Mouse (Mus musculus): ENCODE measurements around the gene Camkk2. TPM values are rescaled to one million over a fixed set of nuclear protein-coding genes. Genes with fewer than 3 reads are reported as not detected.

Camkk2 gene
- polyA plus RNA-seq, 1 experiment from 2014 or later, result 69.3 TPM

- 71% methylated on average over 15 of the region's 15 CpGs for WGBS
- Histone ChIP-seq H3K9me3 (ENCODE audit: control insufficient read depth, low read length) (no peaks in the 10 kb centered on the region), H3K27me3 (replicated peaks; ENCODE audit: control insufficient read depth, insufficient read depth, low read length) (no peaks in the 10 kb centered on the region), H3K9ac (ENCODE audit: low read depth, low read length) (no peak overlapping the region), H3K4me1 (ENCODE audit: control insufficient read depth, insufficient read depth, low read depth, low read length) (no peaks in the 10 kb centered on the region), H3K27ac (ENCODE audit: low read depth, low read length) (no peak overlapping the region), H3K36me3 (ENCODE audit: control insufficient read depth, insufficient read depth, low read length) (peaks cover 3% of the 10 kb centered on the region), H3K4me3 (ENCODE audit: low read length) (no peak overlapping the region), H3K4me2 (ENCODE audit: low read length) (no peak overlapping the region)
- ATAC-seq, result no peak
Measured at GRCm38 (mm10) chr5:122731991-122732673, 47.1 kb downstream of the Camkk2 start.

DNA sequence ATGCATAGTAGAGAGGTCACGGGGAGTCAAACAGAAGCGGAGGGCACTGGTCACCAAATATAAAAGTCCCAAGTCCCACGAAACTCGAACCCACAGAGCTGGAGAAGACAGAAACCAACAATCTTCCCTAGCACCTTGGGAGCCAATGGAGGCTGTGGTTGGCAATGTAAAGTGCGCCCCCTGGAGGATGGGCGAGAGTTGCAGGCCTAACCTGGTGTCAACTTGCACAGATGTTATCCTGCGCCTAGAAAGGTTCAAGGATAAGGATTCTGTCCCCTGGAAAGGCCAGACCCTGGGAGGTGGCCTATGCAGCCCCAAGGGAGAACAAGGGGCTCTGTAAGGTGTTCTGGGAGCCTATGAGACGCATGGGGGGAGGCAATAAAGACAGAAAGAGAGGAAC, 47.9 kb downstream of the Camkk2 start:
- no peaks in the 10 kb centered on the region; the same call in 1 of the 2 replicates for H3K36me3 ChIP-seq (ENCODE audit: control insufficient read depth, insufficient read depth, low read length)
- H3K4me1 ChIP-seq (ENCODE audit: control insufficient read depth, insufficient read depth, low read depth, low read length), result no peaks in the 10 kb centered on the region
- H3K9ac ChIP-seq (ENCODE audit: low read depth, low read length), result no peak overlapping the region
- no peak overlapping the region for H3K4me3 ChIP-seq (ENCODE audit: low read length)
- no peaks in the 10 kb centered on the region for H3K9me3 ChIP-seq (ENCODE audit: control insufficient read depth, low read length)
- 70% methylated on average over 8 of the region's 8 CpGs for WGBS
- ATAC-seq, result no peak
- no peaks in the 10 kb centered on the region for H3K27me3 ChIP-seq (replicated peaks; ENCODE audit: control insufficient read depth, insufficient read depth, low read length)
- no peak overlapping the region for H3K27ac ChIP-seq (ENCODE audit: low read depth, low read length)
- no peak overlapping the region for H3K4me2 ChIP-seq (ENCODE audit: low read length)

- Histone ChIP-seq H3K4me3 (ENCODE audit: low read length) (no peak overlapping the region), H3K9ac (ENCODE audit: low read depth, low read length) (no peak overlapping the region), H3K36me3 (ENCODE audit: control insufficient read depth, insufficient read depth, low read length) (no peaks in the 10 kb centered on the region), H3K4me2 (ENCODE audit: low read length) (no peak overlapping the region), H3K27me3 (replicated peaks; ENCODE audit: control insufficient read depth, insufficient read depth, low read length) (no peaks in the 10 kb centered on the region), H3K27ac (ENCODE audit: low read depth, low read length) (no peak overlapping the region), H3K4me1 (ENCODE audit: control insufficient read depth, insufficient read depth, low read depth, low read length) (no peaks in the 10 kb centered on the region), H3K9me3 (ENCODE audit: control insufficient read depth, low read length) (no peaks in the 10 kb centered on the region)
- no peak for ATAC-seq
- WGBS, result 89% methylated on average over 10 of the region's 10 CpGs
Measured at GRCm38 (mm10) chr5:122730776-122731175, 48.4 kb downstream of the Camkk2 start.

DNA sequence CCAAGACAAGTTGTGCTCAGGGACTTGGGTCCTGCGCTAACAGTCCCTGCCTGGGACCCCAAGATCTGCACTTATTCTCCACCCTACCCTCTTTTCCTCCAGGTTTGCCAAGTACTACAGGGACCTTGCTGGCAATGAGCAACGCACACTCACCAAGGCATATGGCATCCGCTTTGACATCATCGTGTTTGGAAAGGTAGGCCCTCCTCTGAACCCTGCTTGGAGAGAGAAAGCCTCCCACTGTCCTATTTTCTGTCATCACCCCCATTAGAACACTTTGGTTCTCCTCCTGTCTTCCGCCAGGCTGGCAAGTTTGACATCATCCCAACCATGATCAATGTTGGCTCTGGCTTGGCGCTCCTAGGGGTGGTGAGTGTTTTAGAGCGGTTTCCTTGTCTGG, 52.1 kb downstream of the Camkk2 start:
- ATAC-seq, result no peak
- Histone ChIP-seq H3K4me3 (ENCODE audit: low read length) (no peak overlapping the region), H3K9ac (ENCODE audit: low read depth, low read length) (no peak overlapping the region), H3K9me3 (ENCODE audit: control insufficient read depth, low read length) (no peaks in the 10 kb centered on the region), H3K4me1 (ENCODE audit: control insufficient read depth, insufficient read depth, low read depth, low read length) (no peaks in the 10 kb centered on the region), H3K27me3 (replicated peaks; ENCODE audit: control insufficient read depth, insufficient read depth, low read length) (no peaks in the 10 kb centered on the region), H3K4me2 (ENCODE audit: low read length) (no peak overlapping the region), H3K27ac (ENCODE audit: low read depth, low read length) (no peak overlapping the region), H3K36me3 (ENCODE audit: control insufficient read depth, insufficient read depth, low read length) (no peaks in the 10 kb centered on the region)
- WGBS, result 92% methylated on average over 7 of the region's 7 CpGs

DNA sequence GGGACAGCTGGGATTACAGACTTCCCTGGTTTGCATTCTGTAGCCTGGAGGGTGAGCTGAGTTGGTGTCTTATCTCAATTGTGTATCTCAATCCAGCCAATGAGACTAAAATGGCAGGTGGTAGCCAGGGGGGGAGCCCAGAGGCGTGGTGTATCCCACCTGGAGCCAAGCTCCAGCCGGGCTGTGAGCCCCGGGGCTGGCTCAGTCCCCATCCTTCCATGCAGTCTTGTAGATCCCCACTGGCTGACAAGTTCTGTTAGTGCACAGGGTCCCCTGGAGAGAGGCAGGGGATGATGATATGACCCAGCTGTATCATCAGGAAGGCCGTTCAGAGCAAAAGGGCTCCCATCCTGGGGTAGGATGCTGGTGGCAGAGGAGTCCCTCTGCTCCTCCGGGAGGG, 52.6 kb downstream of the Camkk2 start:
- Histone ChIP-seq H3K27me3 (replicated peaks; ENCODE audit: control insufficient read depth, insufficient read depth, low read length) (no peaks in the 10 kb centered on the region), H3K9me3 (ENCODE audit: control insufficient read depth, low read length) (no peaks in the 10 kb centered on the region), H3K4me2 (ENCODE audit: low read length) (no peak overlapping the region), H3K27ac (ENCODE audit: low read depth, low read length) (no peak overlapping the region), H3K36me3 (ENCODE audit: control insufficient read depth, insufficient read depth, low read length) (no peaks in the 10 kb centered on the region), H3K4me3 (ENCODE audit: low read length) (no peak overlapping the region), H3K4me1 (ENCODE audit: control insufficient read depth, insufficient read depth, low read depth, low read length) (no peaks in the 10 kb centered on the region), H3K9ac (ENCODE audit: low read depth, low read length) (no peak overlapping the region)
- 81% methylated on average over 5 of the region's 5 CpGs for WGBS
- ATAC-seq, result no peak

DNA sequence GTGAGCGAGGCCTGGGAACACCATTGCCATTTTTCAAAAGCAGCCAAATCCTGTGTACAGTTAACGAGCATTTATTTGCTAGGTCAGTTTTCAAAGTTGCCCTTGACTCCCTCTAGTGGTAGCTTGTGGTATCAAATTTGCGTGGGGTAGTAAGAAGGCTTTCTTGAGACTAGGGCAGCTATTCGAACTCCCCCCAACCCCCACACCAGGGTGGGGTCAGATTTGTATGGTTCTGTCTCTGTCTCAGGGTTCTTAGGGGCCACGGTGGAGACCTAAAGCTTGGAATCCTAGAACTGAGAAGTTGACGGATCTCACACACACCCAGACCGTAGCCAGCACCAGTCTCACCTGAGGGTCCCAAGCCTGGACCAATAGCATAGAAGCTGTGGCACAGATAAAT, 53.1 kb downstream of the Camkk2 start:
- Histone ChIP-seq H3K4me2 (ENCODE audit: low read length) (no peak overlapping the region), H3K9ac (ENCODE audit: low read depth, low read length) (no peak overlapping the region)
- ATAC-seq, result peak; percentile 63

GRCm38 (mm10) chr5:122725453-122725852, 53.8 kb downstream of the Camkk2 start:
- Histone ChIP-seq H3K27ac (ENCODE audit: low read depth, low read length) (no peak overlapping the region), H3K4me3 (ENCODE audit: low read length) (no peak overlapping the region), H3K9ac (ENCODE audit: low read depth, low read length) (no peak overlapping the region), H3K27me3 (replicated peaks; ENCODE audit: control insufficient read depth, insufficient read depth, low read length) (no peaks in the 10 kb centered on the region), H3K9me3 (ENCODE audit: control insufficient read depth, low read length) (no peaks in the 10 kb centered on the region), H3K4me2 (ENCODE audit: low read length) (no peak overlapping the region), H3K36me3 (ENCODE audit: control insufficient read depth, insufficient read depth, low read length) (no peaks in the 10 kb centered on the region), H3K4me1 (ENCODE audit: control insufficient read depth, insufficient read depth, low read depth, low read length) (no peaks in the 10 kb centered on the region)
- WGBS, result 92% methylated on average over 13 of the region's 13 CpGs
- no peak for ATAC-seq

More for the DNA sequence above, 53.1 kb downstream of the Camkk2 start:
- Histone ChIP-seq H3K4me3 (ENCODE audit: low read length) (no peak overlapping the region), H3K4me1 (ENCODE audit: control insufficient read depth, insufficient read depth, low read depth, low read length) (no peaks in the 10 kb centered on the region), H3K9me3 (ENCODE audit: control insufficient read depth, low read length) (no peaks in the 10 kb centered on the region), H3K27ac (ENCODE audit: low read depth, low read length) (no peak overlapping the region), H3K27me3 (replicated peaks; ENCODE audit: control insufficient read depth, insufficient read depth, low read length) (no peaks in the 10 kb centered on the region), H3K36me3 (ENCODE audit: control insufficient read depth, insufficient read depth, low read length) (no peaks in the 10 kb centered on the region)
- WGBS, result 19% methylated on average over 7 of the region's 7 CpGs

DNA sequence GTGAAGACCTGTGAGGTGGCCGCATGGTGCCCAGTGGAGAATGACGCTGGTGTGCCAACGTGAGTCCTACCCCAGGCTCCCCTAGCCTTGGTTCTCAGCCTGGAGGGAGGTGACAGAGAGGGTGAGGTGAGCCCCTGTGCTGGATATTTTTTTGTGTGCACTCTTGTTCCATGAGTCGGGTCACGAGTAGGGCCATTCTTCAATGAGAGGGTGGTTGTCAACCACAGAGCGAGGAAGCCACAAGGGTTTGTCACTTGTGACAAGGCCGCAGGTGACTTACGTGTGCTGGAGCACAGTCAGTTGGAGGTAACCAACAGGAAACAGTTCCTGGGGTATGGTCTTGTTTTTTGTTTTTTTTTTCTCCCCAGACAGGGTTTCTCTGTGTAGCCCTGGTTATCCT, 60.0 kb downstream of the Camkk2 start:
- WGBS, result 94% methylated on average over 8 of the region's 8 CpGs
- no peak for ATAC-seq
- no peaks in the 10 kb centered on the region for H3K9me3 ChIP-seq (ENCODE audit: control insufficient read depth, low read length)
- no peaks in the 10 kb centered on the region for H3K27me3 ChIP-seq (replicated peaks; ENCODE audit: control insufficient read depth, insufficient read depth, low read length)
- H3K4me1 ChIP-seq (ENCODE audit: control insufficient read depth, insufficient read depth, low read depth, low read length), result no peaks in the 10 kb centered on the region
- H3K4me3 ChIP-seq (ENCODE audit: low read length), result no peak overlapping the region
- H3K27ac ChIP-seq (ENCODE audit: low read depth, low read length), result no peak overlapping the region
- no peaks in the 10 kb centered on the region for H3K36me3 ChIP-seq (ENCODE audit: control insufficient read depth, insufficient read depth, low read length)
- no peak overlapping the region for H3K4me2 ChIP-seq (ENCODE audit: low read length)
- no peak overlapping the region for H3K9ac ChIP-seq (ENCODE audit: low read depth, low read length)

- no peaks in the 10 kb centered on the region for H3K4me1 ChIP-seq (ENCODE audit: control insufficient read depth, insufficient read depth, low read depth, low read length)
- no peak overlapping the region for H3K27ac ChIP-seq (ENCODE audit: low read depth, low read length)
- H3K4me3 ChIP-seq (ENCODE audit: low read length), result no peak overlapping the region
- no peaks in the 10 kb centered on the region for H3K9me3 ChIP-seq (ENCODE audit: control insufficient read depth, low read length)
- H3K4me2 ChIP-seq (ENCODE audit: low read length), result no peak overlapping the region
- 87% methylated on average over 7 of the region's 7 CpGs for WGBS
- H3K27me3 ChIP-seq (replicated peaks; ENCODE audit: control insufficient read depth, insufficient read depth, low read length), result no peaks in the 10 kb centered on the region
- H3K36me3 ChIP-seq (ENCODE audit: control insufficient read depth, insufficient read depth, low read length), result no peaks in the 10 kb centered on the region
- H3K9ac ChIP-seq (ENCODE audit: low read depth, low read length), result no peak overlapping the region
- ATAC-seq, result no peak
Measured at GRCm38 (mm10) chr5:122718400-122718799, 60.8 kb downstream of the Camkk2 start.

- no peak for ATAC-seq
- WGBS, result 98% methylated on average over 2 of the region's 2 CpGs
- Histone ChIP-seq H3K9me3 (ENCODE audit: control insufficient read depth, low read length) (no peaks in the 10 kb centered on the region), H3K4me3 (ENCODE audit: low read length) (no peak overlapping the region), H3K4me1 (ENCODE audit: control insufficient read depth, insufficient read depth, low read depth, low read length) (no peaks in the 10 kb centered on the region), H3K4me2 (ENCODE audit: low read length) (no peak overlapping the region), H3K9ac (ENCODE audit: low read depth, low read length) (no peak overlapping the region), H3K36me3 (ENCODE audit: control insufficient read depth, insufficient read depth, low read length) (no peaks in the 10 kb centered on the region), H3K27me3 (replicated peaks; ENCODE audit: control insufficient read depth, insufficient read depth, low read length) (no peaks in the 10 kb centered on the region), H3K27ac (ENCODE audit: low read depth, low read length) (no peak overlapping the region)
Measured at GRCm38 (mm10) chr5:122716793-122717192, 62.4 kb downstream of the Camkk2 start.
